Mouse (Mus musculus) midbrain, embryonic 13.5 days (tissue): Measurements from ENCODE around the gene BC049715. TPM values are rescaled to one million over a fixed set of nuclear protein-coding genes. Genes with fewer than 3 reads are reported as not detected.
A peak's percentile ranks its signal among the peaks of the same experiment; 100 is the strongest.
"Not testable (repeated sequence)": the region's sequence is repeated elsewhere in the genome, so short reads cannot be mapped to it uniquely, and the experiment has no call there.

ENCODE experiments used
- ATAC-seq: fragments of 200-750 bp; cut with Nextera tagmentation; 2 replicates; pipeline ENCODE4 v1.8.0; 2017; ENCODE audit warnings: mild to moderate bottlenecking, moderate TSS enrichment, moderate library complexity
- H3K27ac ChIP-seq: fragments of 300-500 bp; sonication (generic); 2 replicates; pipeline ENCODE4 v1.5.1; 2015; ENCODE audit warnings: inconsistent platforms, mild to moderate bottlenecking, moderate library complexity
- H3K27me3 ChIP-seq: fragments of 300-500 bp; sonication (generic); 2 replicates; pipeline ENCODE4 v1.6.1; 2015; ENCODE audit warnings: mild to moderate bottlenecking, inconsistent platforms
- H3K36me3 ChIP-seq: fragments of 300-500 bp; sonication (generic); 2 replicates; pipeline ENCODE4 v1.6.1; 2015; ENCODE audit warnings: mild to moderate bottlenecking, inconsistent platforms
- H3K4me1 ChIP-seq: fragments of 300-500 bp; sonication (generic); replicated peaks from 2 replicates; pipeline ENCODE4 v1.6.1; 2015; ENCODE audit warnings: inconsistent platforms
- H3K4me2 ChIP-seq: fragments of 300-500 bp; sonication (generic); replicated peaks from 2 replicates; pipeline ENCODE4 v1.6.1; 2015; ENCODE audit warnings: moderate library complexity, mild to moderate bottlenecking, inconsistent platforms
- H3K4me3 ChIP-seq: fragments of 300-500 bp; sonication (generic); replicated peaks from 2 replicates; pipeline ENCODE4 v1.5.1; 2015; ENCODE audit warnings: mild to moderate bottlenecking, inconsistent platforms
- H3K9ac ChIP-seq: fragments of 300-500 bp; sonication (generic); replicated peaks from 2 replicates; pipeline ENCODE4 v1.6.1; 2015; ENCODE audit warnings: mild to moderate bottlenecking, inconsistent platforms
- H3K9me3 ChIP-seq: fragments of 300-500 bp; sonication (generic); 2 replicates; pipeline ENCODE4 v1.6.1; 2016; ENCODE audit warnings: mild to moderate bottlenecking, inconsistent platforms
- WGBS: fragments of 180-500 bp; shearing (Covaris S2); methylation state at CpG from one replicate; pipeline ENCODE4 v1.1.7; 2015; 5-methylcytosine and 5-hydroxymethylcytosine counted together
- polyA plus RNA-seq: library from polyadenylated mRNA; unstranded; fragments of >200 nt; fragmentation: Nextera tagmentation; extraction: Ambion mirVana; gene quantifications from 2 replicates; pipeline ENCODE4 v1.2.1, GENCODE M21; 2015

BC049715 gene
- polyA plus RNA-seq: 1.4 and 1.7 TPM in 2 replicates

DNA sequence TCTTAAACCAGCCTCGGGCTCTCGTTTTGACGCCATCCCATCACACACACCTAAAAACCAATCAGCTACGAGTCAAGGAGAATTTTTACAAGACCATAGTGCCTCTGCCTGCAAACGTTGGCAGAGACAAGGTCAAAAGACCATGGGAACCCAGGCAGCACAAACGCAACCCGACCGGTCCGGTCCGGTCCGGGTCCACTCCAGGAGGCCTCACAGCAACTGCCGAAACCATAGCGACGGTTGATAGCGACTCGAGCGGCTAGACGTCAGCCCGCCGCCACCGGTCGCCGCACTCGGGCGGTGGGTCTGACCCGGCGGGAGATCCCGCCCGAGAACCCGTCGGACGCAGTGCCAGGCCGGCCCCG lies at the start of gene BC049715:
Gene BC049715, plus strand, starts transcription at position 111 of the 365 bp plus-strand sequence.
- Histone ChIP-seq H3K27me3 (peaks cover 18% of the 10 kb centered on the region), H3K9ac (peak within 1 kb of the TSS; percentile 96), H3K36me3 (peaks cover 26% of the 10 kb centered on the region), H3K4me1 (peaks cover 13% of the 10 kb centered on the region), H3K4me2 (peak within 1 kb of the TSS; percentile 86), H3K9me3 (no peaks in the 10 kb centered on the region), H3K27ac (peak within 1 kb of the TSS; percentile 85), H3K4me3 (peak within 1 kb of the TSS; percentile 97)
- under 1% methylated on average over 34 of the region's 34 CpGs for WGBS
- ATAC-seq: no peak

DNA sequence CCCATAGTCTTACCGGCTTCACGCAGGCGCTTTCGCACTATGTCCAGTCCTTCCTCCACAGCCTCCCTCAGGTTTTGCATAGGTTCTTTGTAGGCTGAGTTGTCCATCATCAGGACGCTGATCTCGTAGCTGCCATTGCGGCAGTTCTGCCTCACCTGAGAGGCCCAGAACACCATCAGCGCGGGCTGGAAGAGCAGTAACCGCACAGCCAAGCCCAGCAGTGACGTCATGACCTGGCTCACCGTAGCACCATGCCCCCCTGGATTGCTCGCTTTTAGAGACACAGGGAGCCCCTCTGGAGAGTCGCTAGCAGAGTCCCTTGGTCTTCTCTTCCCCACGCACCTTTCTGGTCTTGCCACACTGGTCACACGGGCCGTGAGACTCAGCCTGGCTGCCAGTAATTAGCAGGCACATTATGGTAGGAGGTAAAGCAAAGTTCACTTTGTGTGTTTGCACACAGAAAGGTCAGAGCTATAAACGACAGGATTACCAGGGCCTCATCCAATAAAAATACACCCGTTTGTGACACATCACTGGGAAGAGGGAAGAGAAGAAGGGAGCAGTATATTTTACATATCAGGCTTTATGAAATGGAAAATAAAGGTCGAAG lies 45.9 kb upstream of the BC049715 start, which contains the start of gene Gucy2c:
Gene Gucy2c, minus strand, starts transcription at position 389 of the 610 bp plus-strand sequence.
- no peak within 1 kb of the TSS for H3K27ac ChIP-seq
- H3K9me3 ChIP-seq: no peaks in the 10 kb centered on the region
- no peak within 1 kb of the TSS for H3K9ac ChIP-seq
- H3K36me3 ChIP-seq: no peaks in the 10 kb centered on the region
- WGBS: 84% methylated on average over 20 of the region's 20 CpGs
- H3K4me2 ChIP-seq: no peak within 1 kb of the TSS
- H3K27me3 ChIP-seq: no peaks in the 10 kb centered on the region
- no peaks in the 10 kb centered on the region for H3K4me1 ChIP-seq
- ATAC-seq: no peak
- no peak within 1 kb of the TSS for H3K4me3 ChIP-seq

DNA sequence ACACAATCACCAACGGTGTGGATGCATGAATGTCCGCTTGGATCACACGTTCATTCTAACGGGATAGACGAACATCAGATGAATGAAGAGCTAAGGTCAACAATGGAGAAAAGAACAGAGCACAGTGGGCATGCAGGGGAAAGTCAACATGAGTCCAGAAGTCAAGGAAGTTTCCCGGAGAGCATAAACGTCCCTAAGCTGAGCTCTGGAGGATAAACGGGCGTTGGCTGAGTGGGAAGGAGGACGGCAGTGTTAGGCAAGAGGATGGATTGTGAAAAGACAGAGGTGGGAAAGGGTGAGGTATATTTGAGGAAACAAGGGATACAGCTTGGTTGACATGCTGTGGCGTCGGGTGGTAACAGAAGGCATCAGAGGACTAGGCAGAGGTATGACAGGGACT lies 45.3 kb upstream of the BC049715 start:
- no peak for ATAC-seq
- WGBS: 86% methylated on average over 12 of the region's 12 CpGs
- Histone ChIP-seq H3K9ac (no peak overlapping the region), H3K9me3 (no peaks in the 10 kb centered on the region), H3K36me3 (no peaks in the 10 kb centered on the region), H3K27ac (no peak overlapping the region), H3K4me2 (no peak overlapping the region), H3K27me3 (no peaks in the 10 kb centered on the region), H3K4me1 (no peaks in the 10 kb centered on the region), H3K4me3 (no peak overlapping the region)

DNA sequence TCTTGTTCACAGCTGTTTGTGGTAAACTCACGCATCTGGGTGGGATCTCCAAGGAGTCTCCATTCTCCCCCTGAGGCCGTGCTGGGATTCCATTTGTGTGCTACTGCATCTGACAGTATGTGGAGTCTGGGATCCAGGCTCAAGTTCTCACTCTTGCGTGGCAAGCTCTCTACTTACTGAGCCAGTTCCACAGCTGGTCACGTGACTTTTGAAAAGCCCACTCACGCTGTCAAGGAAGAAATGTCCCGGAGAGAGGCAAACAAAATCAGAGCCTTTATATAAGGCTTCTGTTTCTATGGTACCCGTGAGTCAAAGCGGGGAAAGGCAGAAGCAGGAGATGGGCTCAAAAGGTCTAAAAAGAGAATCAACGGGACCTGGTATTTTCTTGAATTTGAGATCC lies 44.7 kb upstream of the BC049715 start:
- Histone ChIP-seq H3K27ac (no peak overlapping the region), H3K9me3 (no peaks in the 10 kb centered on the region), H3K4me3 (no peak overlapping the region), H3K4me1 (no peaks in the 10 kb centered on the region), H3K36me3 (no peaks in the 10 kb centered on the region), H3K9ac (no peak overlapping the region), H3K27me3 (no peaks in the 10 kb centered on the region), H3K4me2 (no peak overlapping the region)
- ATAC-seq: no peak
- 80% methylated on average over 9 of the region's 9 CpGs for WGBS

DNA sequence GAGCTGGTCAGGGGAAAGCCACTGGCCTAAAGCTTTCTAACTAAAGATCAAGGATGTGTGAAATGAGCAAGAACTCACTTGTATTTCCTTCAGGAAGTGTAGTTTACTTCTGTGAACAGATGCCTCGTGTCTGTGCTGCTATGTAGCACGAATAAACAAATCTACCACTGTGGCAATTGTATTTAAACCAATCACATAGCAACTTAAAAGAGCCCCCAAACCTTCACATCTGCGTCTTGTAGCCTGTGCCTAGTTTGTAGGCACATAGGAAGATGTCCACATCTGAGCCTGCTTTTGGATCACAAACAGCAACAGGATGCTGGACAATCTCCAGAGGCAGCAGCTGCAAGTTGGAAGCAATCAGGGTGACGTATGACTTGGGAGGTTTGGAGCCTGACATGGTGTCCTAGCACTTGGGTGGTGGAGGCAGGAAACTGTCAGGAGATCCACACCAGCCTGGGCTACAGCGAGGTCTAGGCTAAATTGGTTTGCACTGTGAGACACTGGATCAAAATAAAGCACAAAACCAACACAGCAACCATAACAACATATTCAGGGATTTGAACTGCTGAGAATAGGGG lies 37.9 kb upstream of the BC049715 start:
- Histone ChIP-seq H3K27ac (no peak overlapping the region), H3K4me3 (no peak overlapping the region), H3K9ac (no peak overlapping the region), H3K36me3 (no peaks in the 10 kb centered on the region), H3K27me3 (0 out of 2 replicates have a peak, but pooled peaks cover 2% of the 10 kb centered on the region), H3K4me2 (no peak overlapping the region), H3K4me1 (peaks cover 8% of the 10 kb centered on the region), H3K9me3 (no peaks in the 10 kb centered on the region)
- WGBS: 80% methylated on average over 5 of the region's 5 CpGs
- ATAC-seq: no peak

DNA sequence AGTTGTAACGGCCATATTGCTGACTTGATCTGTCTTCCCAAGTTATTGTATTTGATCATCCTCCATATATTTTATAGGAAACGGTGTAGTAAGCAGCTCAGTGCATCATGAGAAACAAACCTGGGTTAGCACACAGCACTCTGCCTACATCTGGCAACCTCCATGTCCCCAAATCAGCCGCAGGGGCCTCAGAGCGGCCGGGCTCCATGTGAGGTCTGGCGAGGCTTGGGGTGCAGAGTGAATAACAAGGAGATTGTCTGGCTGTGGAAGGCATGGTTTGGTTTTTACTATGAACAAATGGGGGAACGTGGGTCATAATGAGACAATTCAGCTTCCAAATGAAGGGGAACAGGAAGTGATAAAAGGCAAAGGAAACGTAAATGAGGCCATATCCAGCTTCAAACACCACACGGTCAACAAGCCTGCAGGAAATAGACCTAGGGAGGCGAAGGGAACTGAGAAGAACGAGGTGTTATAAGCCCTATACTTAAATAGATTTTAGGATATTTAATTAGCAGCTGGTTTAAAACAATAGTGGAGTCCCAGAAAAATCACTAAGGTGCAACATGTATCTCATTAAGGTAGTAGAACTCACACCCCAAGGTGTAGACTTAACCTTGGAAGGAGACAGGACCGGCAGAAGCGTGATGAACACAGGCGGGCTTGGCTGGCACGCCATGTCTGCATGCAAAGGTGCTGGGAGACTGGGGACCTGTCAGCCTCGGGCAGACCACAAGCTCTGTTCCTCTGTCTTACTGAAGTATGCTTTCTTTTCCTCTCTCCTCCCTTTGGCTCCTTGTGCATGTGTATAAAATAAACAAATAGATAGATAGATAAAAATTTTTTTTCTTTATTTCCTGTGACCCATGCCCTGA lies 34.3 kb upstream of the BC049715 start:
- Histone ChIP-seq H3K4me2 (peak overlapping the region; percentile 62), H3K27ac (no peak overlapping the region), H3K9me3 (no peaks in the 10 kb centered on the region), H3K4me1 (peaks cover 8% of the 10 kb centered on the region), H3K4me3 (peak overlapping the region; percentile 37), H3K36me3 (no peaks in the 10 kb centered on the region), H3K9ac (no peak overlapping the region), H3K27me3 (0 out of 2 replicates have a peak, but pooled peaks cover 2% of the 10 kb centered on the region)
- 30% methylated on average over 16 of the region's 16 CpGs for WGBS
- 0 out of 2 replicates have a peak, but pooled peaks have one; percentile 49 for ATAC-seq

DNA sequence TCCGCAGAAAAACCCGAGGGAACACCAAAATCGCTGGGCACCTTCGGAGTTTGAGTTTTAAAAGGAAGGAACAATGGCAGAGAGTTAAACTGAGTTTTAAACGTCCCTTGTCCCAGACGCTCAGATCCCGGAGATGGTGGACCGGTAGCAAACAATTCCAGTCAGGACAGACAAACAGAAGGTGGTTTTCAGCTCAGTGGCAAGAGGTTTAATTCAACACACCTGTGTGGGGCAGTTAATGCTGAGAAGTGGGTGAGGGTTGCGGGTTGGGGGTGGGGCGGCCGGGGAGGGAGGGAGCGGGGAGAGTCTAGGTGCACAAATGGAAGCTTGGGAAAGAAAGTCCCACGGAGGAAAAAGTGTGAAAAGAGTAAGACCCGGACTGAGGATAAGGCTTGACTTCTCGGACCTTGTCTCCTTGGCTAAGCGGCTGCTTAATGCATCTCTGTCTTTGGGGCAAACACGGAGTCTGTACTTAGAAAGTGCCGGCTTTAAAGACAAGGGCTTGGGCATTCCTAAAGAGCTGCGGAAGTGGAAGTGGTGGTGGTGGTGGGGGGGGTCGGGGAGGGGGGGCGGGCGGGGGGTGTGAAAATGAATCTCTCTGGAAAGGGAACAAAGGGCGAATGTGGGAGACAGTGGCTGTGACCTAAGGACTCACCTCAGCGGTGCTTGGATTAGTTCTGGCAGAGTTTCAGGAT lies 33.4 kb upstream of the BC049715 start:
- peak; percentile 57 for ATAC-seq
- 1% methylated on average over 24 of the region's 24 CpGs for WGBS
- H3K9ac ChIP-seq: peak overlapping the region; percentile 48

DNA sequence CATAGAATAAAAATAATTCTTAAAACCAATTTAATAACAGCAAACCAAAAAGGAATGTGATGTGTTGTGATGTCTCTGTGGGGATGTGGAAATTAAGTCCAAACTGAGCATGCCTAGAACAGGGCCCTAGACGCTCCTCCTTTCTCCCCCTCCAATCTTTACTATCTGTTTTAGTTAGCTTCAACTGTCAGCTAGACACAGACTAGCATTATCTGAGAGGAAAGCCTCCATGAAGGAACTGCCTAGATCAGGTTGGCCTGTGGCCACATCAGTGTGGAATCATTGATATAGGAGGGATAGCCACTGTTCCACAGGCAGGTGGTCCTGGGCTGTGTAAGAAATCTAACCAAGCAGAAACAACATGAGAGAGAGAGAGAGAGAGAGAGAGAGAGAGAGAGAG lies 32.3 kb upstream of the BC049715 start:
- Histone ChIP-seq H3K4me3 (no peak overlapping the region), H3K27me3 (0 out of 2 replicates have a peak, but pooled peaks cover 2% of the 10 kb centered on the region), H3K9ac (no peak overlapping the region), H3K27ac (no peak overlapping the region), H3K4me1 (peaks cover 8% of the 10 kb centered on the region), H3K36me3 (no peaks in the 10 kb centered on the region), H3K4me2 (no peak overlapping the region), H3K9me3 (no peaks in the 10 kb centered on the region)
- 60% methylated on average over 1 of the region's 1 CpGs for WGBS
- ATAC-seq: no peak

More for the DNA sequence above, 33.4 kb upstream of the BC049715 start:
- Histone ChIP-seq H3K27me3 (0 out of 2 replicates have a peak, but pooled peaks cover 2% of the 10 kb centered on the region), H3K4me2 (peak overlapping the region; percentile 62), H3K27ac (no peak overlapping the region), H3K4me1 (peaks cover 8% of the 10 kb centered on the region), H3K4me3 (peak overlapping the region; percentile 37), H3K36me3 (no peaks in the 10 kb centered on the region), H3K9me3 (no peaks in the 10 kb centered on the region)

DNA sequence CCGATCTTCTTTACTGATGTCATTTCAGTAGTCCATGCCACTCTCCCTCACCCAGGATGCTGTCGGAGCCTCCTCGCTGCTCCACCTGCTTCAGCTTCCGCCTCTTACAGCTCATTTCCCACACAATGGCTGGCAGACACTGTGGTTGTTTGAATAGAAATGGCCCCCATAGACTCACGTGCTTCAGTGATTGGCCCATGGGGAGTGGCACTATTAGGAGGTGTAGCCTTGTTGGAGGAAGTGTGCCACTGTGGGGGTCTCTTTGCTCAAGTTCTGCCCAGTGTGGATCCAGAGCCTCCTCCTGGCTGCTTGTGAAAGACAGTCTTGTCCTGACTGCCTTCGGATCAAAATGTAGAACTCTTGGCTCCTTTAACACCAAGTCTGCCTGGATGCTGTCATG lies 31.6 kb upstream of the BC049715 start:
- H3K27me3 ChIP-seq: 0 out of 2 replicates have a peak, but pooled peaks cover 2% of the 10 kb centered on the region
- H3K4me2 ChIP-seq: no peak overlapping the region
- H3K9me3 ChIP-seq: no peaks in the 10 kb centered on the region
- no peak overlapping the region for H3K4me3 ChIP-seq
- WGBS: 63% methylated on average over 6 of the region's 6 CpGs
- H3K9ac ChIP-seq: no peak overlapping the region
- no peak overlapping the region for H3K27ac ChIP-seq
- H3K4me1 ChIP-seq: peaks cover 8% of the 10 kb centered on the region
- H3K36me3 ChIP-seq: no peaks in the 10 kb centered on the region
- 0 out of 2 replicates have a peak, but pooled peaks have one; percentile 34 for ATAC-seq

DNA sequence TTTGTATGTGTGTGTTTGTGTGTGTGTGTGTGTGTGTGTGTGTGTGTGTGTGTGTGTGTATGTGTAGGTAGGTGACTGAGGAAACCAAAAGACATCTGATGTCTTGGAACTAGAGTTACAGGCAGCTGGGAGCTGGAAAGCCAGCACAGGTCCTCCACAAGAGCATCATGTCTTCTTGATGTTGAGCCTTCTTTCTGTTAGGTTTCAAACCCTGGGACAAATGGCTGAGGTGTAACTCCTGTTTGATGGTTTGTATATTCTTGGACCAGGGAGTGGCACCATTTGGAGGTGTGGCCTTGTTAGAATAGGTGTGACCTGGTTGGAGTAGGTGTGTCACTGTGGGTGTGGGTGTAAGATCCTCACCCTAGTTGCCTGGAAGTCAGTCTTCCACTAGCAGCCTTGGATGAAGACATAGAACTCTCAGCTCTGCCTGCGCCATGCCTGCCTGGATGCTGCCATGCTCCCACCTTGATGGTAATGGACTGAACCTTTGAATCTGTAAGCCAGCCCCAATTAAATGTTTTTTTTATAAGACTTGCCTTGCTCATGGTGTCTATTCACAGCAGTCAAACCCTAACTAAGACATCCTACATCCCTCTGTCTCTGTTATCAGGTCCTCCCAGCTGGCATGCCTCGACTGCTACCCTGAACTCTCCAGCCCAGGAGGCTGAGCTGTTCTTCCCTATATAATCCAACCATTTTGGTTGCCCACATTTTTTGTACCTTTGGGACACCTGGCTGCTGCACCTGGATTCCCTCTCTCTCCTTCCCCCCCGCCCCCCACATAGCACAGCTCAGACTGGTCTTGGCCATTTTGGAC lies 29.3 kb upstream of the BC049715 start:
- H3K36me3 ChIP-seq, H3K27me3 ChIP-seq, H3K4me2 ChIP-seq, H3K4me3 ChIP-seq, H3K9ac ChIP-seq, H3K9me3 ChIP-seq, H3K27ac ChIP-seq, ATAC-seq: not testable (repeated sequence)
- H3K4me1 ChIP-seq: peaks cover 12% of the 10 kb centered on the region
- 86% methylated on average over 3 of the region's 3 CpGs for WGBS

DNA sequence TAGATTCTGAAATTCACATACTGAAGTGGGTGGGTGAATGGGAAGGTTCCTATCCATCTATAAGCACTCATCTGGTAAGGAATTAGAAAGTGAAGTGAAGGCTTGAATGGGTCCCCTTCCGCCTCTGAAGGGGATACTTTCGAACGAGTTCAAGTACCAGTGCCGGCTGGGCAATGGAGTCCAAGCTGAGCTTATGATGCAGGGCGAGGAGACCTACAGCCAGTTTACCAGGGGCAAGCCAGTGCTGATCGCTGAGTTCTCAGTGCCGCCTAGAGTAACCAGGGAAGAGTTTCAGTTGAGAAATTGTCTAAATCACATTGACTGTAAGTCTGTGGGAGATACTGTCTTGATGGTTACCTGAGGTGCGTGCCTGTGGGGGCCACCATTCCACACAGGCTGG lies 26.7 kb upstream of the BC049715 start:
- 93% methylated on average over 8 of the region's 8 CpGs for WGBS
- Histone ChIP-seq H3K9me3 (no peaks in the 10 kb centered on the region), H3K27me3 (no peaks in the 10 kb centered on the region), H3K36me3 (no peaks in the 10 kb centered on the region), H3K27ac (no peak overlapping the region), H3K4me2 (no peak overlapping the region), H3K4me3 (no peak overlapping the region), H3K4me1 (peaks cover 16% of the 10 kb centered on the region), H3K9ac (no peak overlapping the region)
- ATAC-seq: no peak
